Mouse (Mus musculus): ENCODE results near the gene Cdh10. TPM values are rescaled to one million over a fixed set of nuclear protein-coding genes. Genes with fewer than 3 reads are reported as not detected.

Cdh10 gene
- total RNA-seq (2014; fragmentation: Nextera tagmentation) (not detected in 2 replicates), total RNA-seq (2017) (0.88 TPM in 1 of 2 replicates, not detected in the other)

GRCm38 (mm10) chr15:18818185-18818973, at the start of gene Cdh10:
TSS of gene Cdh10 (plus strand) at chr15:18818947.
- ATAC-seq (replicated peaks; ENCODE audit: low FRiP score, low TSS enrichment, poor library complexity, severe bottlenecking) = no peak

- ATAC-seq (replicated peaks; ENCODE audit: low FRiP score, low TSS enrichment, poor library complexity, severe bottlenecking) = no peak
Measured at GRCm38 (mm10) chr15:18809148-18809827, 9.5 kb upstream of the Cdh10 start.

GRCm38 (mm10) chr15:18817707-18818106, 1.0 kb upstream of the Cdh10 start:
- ATAC-seq (replicated peaks; ENCODE audit: low FRiP score, low TSS enrichment, poor library complexity, severe bottlenecking) = no peak

- no peak for ATAC-seq (replicated peaks; ENCODE audit: low FRiP score, low TSS enrichment, poor library complexity, severe bottlenecking)
Measured at GRCm38 (mm10) chr15:18820226-18820625, 1.5 kb downstream of the Cdh10 start.

- peak; percentile 99 for ATAC-seq (replicated peaks; ENCODE audit: low FRiP score, low TSS enrichment, poor library complexity, severe bottlenecking)
Measured at GRCm38 (mm10) chr15:18821114-18821756, 2.5 kb downstream of the Cdh10 start.

- ATAC-seq (replicated peaks; ENCODE audit: low FRiP score, low TSS enrichment, poor library complexity, severe bottlenecking) = no peak
Measured at GRCm38 (mm10) chr15:18823420-18823819, 4.7 kb downstream of the Cdh10 start.

GRCm38 (mm10) chr15:18832263-18832662, 13.5 kb downstream of the Cdh10 start:
- ATAC-seq (replicated peaks; ENCODE audit: low FRiP score, low TSS enrichment, poor library complexity, severe bottlenecking) = peak; percentile 59; the same call in 1 of the 2 replicates

GRCm38 (mm10) chr15:18841769-18842168, 23.0 kb downstream of the Cdh10 start:
- ATAC-seq (replicated peaks; ENCODE audit: low FRiP score, low TSS enrichment, poor library complexity, severe bottlenecking) = no peak

- no peak for ATAC-seq (replicated peaks; ENCODE audit: low FRiP score, low TSS enrichment, poor library complexity, severe bottlenecking)
Measured at GRCm38 (mm10) chr15:18844807-18845206, 26.1 kb downstream of the Cdh10 start.

- no peak for ATAC-seq (replicated peaks; ENCODE audit: low FRiP score, low TSS enrichment, poor library complexity, severe bottlenecking)
Measured at GRCm38 (mm10) chr15:18850497-18850896, 31.8 kb downstream of the Cdh10 start.

- no peak for ATAC-seq (replicated peaks; ENCODE audit: low FRiP score, low TSS enrichment, poor library complexity, severe bottlenecking)
Measured at GRCm38 (mm10) chr15:18858135-18858534, 39.4 kb downstream of the Cdh10 start.

GRCm38 (mm10) chr15:18869871-18870270, 51.1 kb downstream of the Cdh10 start:
- ATAC-seq (replicated peaks; ENCODE audit: low FRiP score, low TSS enrichment, poor library complexity, severe bottlenecking) = no peak

- no peak for ATAC-seq (replicated peaks; ENCODE audit: low FRiP score, low TSS enrichment, poor library complexity, severe bottlenecking)
Measured at GRCm38 (mm10) chr15:18881467-18881866, 62.7 kb downstream of the Cdh10 start.

- ATAC-seq (replicated peaks; ENCODE audit: low FRiP score, low TSS enrichment, poor library complexity, severe bottlenecking) = no peak
Measured at GRCm38 (mm10) chr15:18886673-18887072, 67.9 kb downstream of the Cdh10 start.

- no peak for ATAC-seq (replicated peaks; ENCODE audit: low FRiP score, low TSS enrichment, poor library complexity, severe bottlenecking)
Measured at GRCm38 (mm10) chr15:18888912-18889311, 70.2 kb downstream of the Cdh10 start.

GRCm38 (mm10) chr15:18890358-18890757, 71.6 kb downstream of the Cdh10 start:
- no peak for ATAC-seq (replicated peaks; ENCODE audit: low FRiP score, low TSS enrichment, poor library complexity, severe bottlenecking)

GRCm38 (mm10) chr15:18900776-18901175, 82.0 kb downstream of the Cdh10 start:
- ATAC-seq (replicated peaks; ENCODE audit: low FRiP score, low TSS enrichment, poor library complexity, severe bottlenecking) = no peak

- ATAC-seq (replicated peaks; ENCODE audit: low FRiP score, low TSS enrichment, poor library complexity, severe bottlenecking) = no peak
Measured at GRCm38 (mm10) chr15:18904131-18904530, 85.4 kb downstream of the Cdh10 start.

- no peak for ATAC-seq (replicated peaks; ENCODE audit: low FRiP score, low TSS enrichment, poor library complexity, severe bottlenecking)
Measured at GRCm38 (mm10) chr15:18910612-18911011, 91.9 kb downstream of the Cdh10 start.

- ATAC-seq (replicated peaks; ENCODE audit: low FRiP score, low TSS enrichment, poor library complexity, severe bottlenecking) = no peak
Measured at GRCm38 (mm10) chr15:18925392-18926117, 106.8 kb downstream of the Cdh10 start.

Measured in megakaryocyte-erythroid progenitor cell, adult 5-6 weeks (primary cell).